Mouse (Mus musculus): Measurements from ENCODE around the gene Igf1r.

DNA sequence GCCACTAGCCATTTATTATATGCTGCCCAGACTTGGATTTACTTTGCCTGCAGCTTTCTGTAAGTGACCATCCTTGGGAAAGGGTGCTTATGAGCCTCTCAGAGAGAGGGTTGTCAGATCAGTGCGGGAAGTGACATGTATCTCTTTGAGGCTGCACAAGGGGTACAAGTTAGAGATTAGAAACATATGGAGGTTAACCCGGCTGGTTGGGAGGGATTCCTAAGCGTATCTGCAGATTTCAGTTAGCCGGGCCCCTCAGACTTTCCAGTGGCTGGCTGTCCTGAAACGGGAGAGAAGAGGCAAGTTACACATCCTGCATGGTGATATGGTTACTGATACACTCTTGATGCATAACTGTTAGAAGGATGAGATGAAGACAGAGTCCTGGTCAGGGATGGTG lies 161.7 kb downstream of the Igf1r start:
- no peak for TF ChIP-seq POLR2A (IDR thresholded peaks at IDR 0.05; ENCODE audit: low read depth, low read length)
- TF ChIP-seq CTCF (IDR thresholded peaks at IDR 0.05; ENCODE audit: extremely low read depth, insufficient read length, insufficient replicate concordance, low read depth, low read length) = no peak

Measured in small intestine, adult 2 months (tissue).